Mouse (Mus musculus): ENCODE results near the gene 9530003J23Rik. TPM values are rescaled to one million over a fixed set of nuclear protein-coding genes. Genes with fewer than 3 reads are reported as not detected.
A peak's percentile ranks its signal among the peaks of the same experiment; 100 is the strongest.

9530003J23Rik gene
- polyA plus RNA-seq, 1 experiment from 2014 or later = not detected

DNA sequence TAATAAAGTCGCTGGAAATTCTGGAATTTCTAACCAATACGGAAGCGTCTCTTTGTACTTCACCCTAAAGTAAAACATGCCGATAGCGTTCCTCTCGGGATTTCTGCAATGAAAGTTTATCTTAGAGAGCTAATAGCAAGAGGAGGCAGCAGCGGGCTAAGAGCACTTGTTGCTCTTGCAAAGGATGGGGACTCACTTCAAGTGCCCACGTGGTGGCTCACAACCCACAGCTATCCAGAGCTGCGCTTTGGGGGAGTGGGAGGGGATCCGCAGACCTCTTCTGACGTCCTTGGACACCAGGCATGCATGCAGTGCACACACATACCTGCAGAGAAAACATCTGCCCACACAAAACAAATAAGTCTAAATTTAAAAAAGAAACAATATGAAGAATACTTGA is 2.6 kb downstream of the 9530003J23Rik start:
- no peak for ATAC-seq (ENCODE audit: low read depth)
- Histone ChIP-seq H3K27me3 (ENCODE audit: control insufficient read depth, insufficient read depth, low read depth, low read length) (no peaks in the 10 kb centered on the region), H3K4me1 (ENCODE audit: control insufficient read depth, low read depth, low read length) (no peaks in the 10 kb centered on the region), H3K4me2 (ENCODE audit: low read depth, low read length) (no peak overlapping the region), H3K27ac (ENCODE audit: low read length) (no peak overlapping the region), H3K4me3 (ENCODE audit: low read depth, low read length) (no peak overlapping the region), H3K9ac (ENCODE audit: low read depth, low read length) (no peak overlapping the region), H3K36me3 (ENCODE audit: control insufficient read depth, insufficient read depth) (no peaks in the 10 kb centered on the region), H3K9me3 (replicated peaks; ENCODE audit: control insufficient read depth, low read length) (no peaks in the 10 kb centered on the region)
- WGBS (ENCODE audit: insufficient replicate concordance) = 53% methylated on average over 11 of the region's 11 CpGs

DNA sequence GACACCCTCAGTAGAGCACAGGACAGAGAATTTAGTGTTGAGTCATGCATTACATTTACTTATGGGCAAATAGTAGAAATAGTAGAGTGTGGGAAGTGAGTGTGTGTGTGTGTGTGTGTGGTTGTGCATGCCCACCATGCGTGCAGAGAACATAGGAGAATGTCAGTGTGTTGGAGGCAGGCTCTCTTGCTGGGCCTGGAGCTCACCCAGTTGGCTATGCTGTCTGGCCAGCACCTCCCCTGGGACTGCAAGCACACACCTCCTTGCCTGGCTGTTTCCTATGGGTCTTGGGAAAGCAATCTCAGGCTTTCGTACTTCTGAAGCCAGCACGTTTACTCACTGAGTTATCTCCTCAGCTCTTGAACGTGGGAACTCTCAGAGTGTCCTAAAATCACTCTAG is 3.7 kb downstream of the 9530003J23Rik start:
- Histone ChIP-seq H3K4me1 (ENCODE audit: control insufficient read depth, low read depth, low read length) (no peaks in the 10 kb centered on the region), H3K27ac (ENCODE audit: low read length) (no peak overlapping the region), H3K4me2 (ENCODE audit: low read depth, low read length) (no peak overlapping the region), H3K9ac (ENCODE audit: low read depth, low read length) (no peak overlapping the region), H3K27me3 (ENCODE audit: control insufficient read depth, insufficient read depth, low read depth, low read length) (no peaks in the 10 kb centered on the region), H3K4me3 (ENCODE audit: low read depth, low read length) (no peak overlapping the region), H3K36me3 (ENCODE audit: control insufficient read depth, insufficient read depth) (no peaks in the 10 kb centered on the region), H3K9me3 (replicated peaks; ENCODE audit: control insufficient read depth, low read length) (no peaks in the 10 kb centered on the region)
- no peak for ATAC-seq (ENCODE audit: low read depth)
- 51% methylated on average over 4 of the region's 4 CpGs for WGBS (ENCODE audit: insufficient replicate concordance)

DNA sequence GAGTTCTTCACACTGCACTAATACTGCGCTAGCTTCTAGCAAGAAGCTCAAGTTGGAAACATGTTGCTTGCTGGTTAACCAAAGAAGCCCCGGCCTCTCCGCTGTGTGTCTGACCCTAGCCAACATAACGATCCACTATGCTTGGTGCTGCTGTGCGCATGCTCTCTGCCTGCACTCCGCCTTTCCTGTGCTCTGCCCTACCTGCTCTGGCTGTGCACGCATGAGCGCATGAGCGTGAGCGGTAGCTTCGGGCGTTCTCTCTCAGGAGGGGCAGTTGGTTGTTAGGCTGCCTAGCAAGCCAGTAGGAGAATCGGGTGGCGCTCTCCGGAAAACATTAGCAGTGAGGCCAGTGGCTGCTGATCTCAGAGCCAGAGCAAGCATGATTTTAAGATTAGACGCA is 8.7 kb downstream of the 9530003J23Rik start:
- 68% methylated on average over 16 of the region's 16 CpGs for WGBS (ENCODE audit: insufficient replicate concordance)
- H3K4me2 ChIP-seq (ENCODE audit: low read depth, low read length) = no peak overlapping the region
- H3K36me3 ChIP-seq (ENCODE audit: control insufficient read depth, insufficient read depth) = no peaks in the 10 kb centered on the region
- H3K9ac ChIP-seq (ENCODE audit: low read depth, low read length) = no peak overlapping the region
- H3K9me3 ChIP-seq (replicated peaks; ENCODE audit: control insufficient read depth, low read length) = no peaks in the 10 kb centered on the region
- no peaks in the 10 kb centered on the region for H3K27me3 ChIP-seq (ENCODE audit: control insufficient read depth, insufficient read depth, low read depth, low read length)
- H3K4me3 ChIP-seq (ENCODE audit: low read depth, low read length) = no peak overlapping the region
- peaks cover 3% of the 10 kb centered on the region for H3K4me1 ChIP-seq (ENCODE audit: control insufficient read depth, low read depth, low read length)
- no peak overlapping the region for H3K27ac ChIP-seq (ENCODE audit: low read length)
- ATAC-seq (ENCODE audit: low read depth) = peak; percentile 53

DNA sequence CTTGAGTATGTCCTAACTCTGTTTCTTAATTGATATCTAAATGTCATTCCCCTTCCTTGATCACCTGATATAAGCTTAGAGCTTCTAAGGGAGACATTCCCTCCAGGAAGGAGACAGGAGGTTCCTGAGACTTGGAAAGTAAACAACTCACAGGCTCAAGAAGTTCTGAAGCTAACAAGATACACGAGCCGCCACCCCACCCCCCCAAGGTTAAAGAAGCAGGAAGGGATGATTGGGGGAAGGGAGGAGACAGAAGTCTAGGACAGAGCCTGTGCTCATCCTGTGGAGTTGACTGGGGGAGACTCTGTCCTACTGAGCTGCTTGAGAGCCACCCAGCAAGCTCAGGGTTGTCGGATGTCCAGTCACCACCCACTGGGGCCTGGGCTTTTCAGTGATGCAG is 12.5 kb downstream of the 9530003J23Rik start:
- no peak for ATAC-seq (ENCODE audit: low read depth)
- Histone ChIP-seq H3K27ac (ENCODE audit: low read length) (no peak overlapping the region), H3K27me3 (ENCODE audit: control insufficient read depth, insufficient read depth, low read depth, low read length) (no peaks in the 10 kb centered on the region), H3K4me1 (ENCODE audit: control insufficient read depth, low read depth, low read length) (peaks cover 16% of the 10 kb centered on the region), H3K9ac (ENCODE audit: low read depth, low read length) (no peak overlapping the region), H3K4me2 (ENCODE audit: low read depth, low read length) (no peak overlapping the region), H3K9me3 (replicated peaks; ENCODE audit: control insufficient read depth, low read length) (no peaks in the 10 kb centered on the region), H3K36me3 (ENCODE audit: control insufficient read depth, insufficient read depth) (peaks cover 10% of the 10 kb centered on the region), H3K4me3 (ENCODE audit: low read depth, low read length) (no peak overlapping the region)
- WGBS (ENCODE audit: insufficient replicate concordance) = 54% methylated on average over 3 of the region's 3 CpGs

DNA sequence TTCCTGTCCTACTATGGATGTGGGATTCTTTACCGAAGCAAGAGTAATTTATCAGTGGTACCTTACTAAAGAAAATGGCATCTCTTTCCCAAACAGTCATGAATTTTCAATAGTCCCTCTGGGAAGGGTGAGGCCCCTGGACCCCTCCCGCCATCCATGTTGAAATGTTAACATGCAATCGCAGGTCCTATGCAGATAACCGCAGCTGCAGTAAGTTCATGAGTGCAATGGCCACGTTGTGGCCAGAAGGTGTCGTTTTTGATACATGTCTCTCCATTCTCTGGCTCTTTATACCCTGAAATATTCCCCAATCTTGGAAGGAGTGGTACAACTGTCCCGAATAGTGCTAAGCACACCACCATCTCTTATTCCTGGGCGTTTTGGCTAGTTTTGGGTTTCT is 13.4 kb downstream of the 9530003J23Rik start:
- Histone ChIP-seq H3K9me3 (replicated peaks; ENCODE audit: control insufficient read depth, low read length) (no peaks in the 10 kb centered on the region), H3K36me3 (ENCODE audit: control insufficient read depth, insufficient read depth) (peaks cover 13% of the 10 kb centered on the region), H3K4me1 (ENCODE audit: control insufficient read depth, low read depth, low read length) (peaks cover 16% of the 10 kb centered on the region), H3K9ac (ENCODE audit: low read depth, low read length) (no peak overlapping the region; the same call in 1 of the 2 replicates), H3K4me3 (ENCODE audit: low read depth, low read length) (peak overlapping the region; percentile 88), H3K27ac (ENCODE audit: low read length) (no peak overlapping the region), H3K4me2 (ENCODE audit: low read depth, low read length) (peak overlapping the region; percentile 92), H3K27me3 (ENCODE audit: control insufficient read depth, insufficient read depth, low read depth, low read length) (no peaks in the 10 kb centered on the region)
- 43% methylated on average over 8 of the region's 8 CpGs for WGBS (ENCODE audit: insufficient replicate concordance)
- no peak for ATAC-seq (ENCODE audit: low read depth)

DNA sequence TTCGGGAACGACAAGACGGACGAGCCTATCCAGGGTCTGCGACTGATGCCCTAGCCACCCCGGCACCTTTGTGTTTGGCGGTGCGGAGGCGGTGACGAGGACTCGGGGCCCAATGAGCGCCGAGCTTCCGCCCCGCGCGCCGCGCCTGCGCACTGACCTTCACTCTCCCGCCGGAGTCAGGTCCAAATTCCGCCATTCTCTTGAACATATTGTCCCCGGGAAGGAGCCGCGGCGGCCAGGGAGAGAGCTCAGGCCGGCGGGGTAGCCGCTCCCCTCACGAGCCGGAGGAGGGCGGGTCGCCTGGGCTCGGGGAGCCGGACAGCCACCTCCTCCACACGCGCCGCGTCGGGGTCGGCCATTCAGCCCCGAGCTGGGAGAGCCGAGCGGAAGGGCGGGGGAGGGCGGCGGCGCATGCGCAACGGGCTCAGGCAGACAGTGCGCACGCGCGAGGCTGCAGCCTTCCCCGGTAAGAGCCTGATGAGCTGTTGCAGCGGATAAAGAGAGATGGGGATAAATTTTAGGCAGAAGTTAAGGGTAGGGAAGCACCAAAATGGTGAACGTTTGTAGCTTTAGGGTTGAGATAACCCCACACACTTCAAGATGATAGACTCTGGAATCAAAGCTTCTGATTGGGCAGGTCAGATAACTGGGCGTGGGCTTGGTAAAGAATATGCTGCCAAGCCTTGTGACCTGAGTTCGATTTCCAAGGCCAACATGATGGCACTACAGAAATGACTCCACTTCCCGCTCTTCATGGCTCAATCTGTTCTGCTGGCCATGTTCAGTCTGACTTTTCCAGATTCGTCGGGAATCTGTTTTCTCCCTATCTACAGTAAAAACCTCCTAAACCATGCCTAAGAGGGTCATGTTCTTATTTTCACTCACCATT is 14.2 kb downstream of the 9530003J23Rik start, which contains the start of gene Yeats4:
Yeats4 (minus strand) TSS at position 406 of the 889 bp plus-strand sequence.
- Histone ChIP-seq H3K9ac (ENCODE audit: low read depth, low read length) (peak within 1 kb of the TSS; percentile 98), H3K27ac (ENCODE audit: low read length) (peak within 1 kb of the TSS; percentile 96), H3K36me3 (ENCODE audit: control insufficient read depth, insufficient read depth) (peaks cover 20% of the 10 kb centered on the region), H3K4me3 (ENCODE audit: low read depth, low read length) (peak within 1 kb of the TSS; percentile 88), H3K4me2 (ENCODE audit: low read depth, low read length) (peak within 1 kb of the TSS; percentile 92), H3K27me3 (ENCODE audit: control insufficient read depth, insufficient read depth, low read depth, low read length) (no peaks in the 10 kb centered on the region), H3K4me1 (ENCODE audit: control insufficient read depth, low read depth, low read length) (peaks cover 16% of the 10 kb centered on the region), H3K9me3 (replicated peaks; ENCODE audit: control insufficient read depth, low read length) (no peaks in the 10 kb centered on the region)
- WGBS (ENCODE audit: insufficient replicate concordance) = 1% methylated on average over 63 of the region's 63 CpGs
- ATAC-seq (ENCODE audit: low read depth) = peak; percentile 97

DNA sequence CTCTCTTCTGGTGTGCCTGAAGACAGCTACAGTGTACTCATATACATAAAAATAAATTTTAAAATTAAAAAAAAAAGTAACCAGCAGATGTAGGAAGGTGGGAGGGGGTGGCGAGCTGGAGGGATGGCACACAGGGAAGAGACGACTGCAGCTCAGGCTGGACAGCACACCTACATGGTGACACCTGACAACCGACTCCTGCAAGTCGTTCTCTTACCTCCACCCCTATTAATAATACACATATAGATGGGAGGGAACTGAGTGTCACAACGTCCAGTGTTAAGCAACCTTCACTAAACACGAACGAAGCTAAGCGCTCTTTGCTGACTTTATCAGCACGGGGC is 14.8 kb downstream of the 9530003J23Rik start:
- ATAC-seq (ENCODE audit: low read depth) = no peak; the same call in 1 of the 2 replicates
- Histone ChIP-seq H3K4me3 (ENCODE audit: low read depth, low read length) (peak overlapping the region; percentile 88), H3K27ac (ENCODE audit: low read length) (peak overlapping the region; percentile 96), H3K4me2 (ENCODE audit: low read depth, low read length) (peak overlapping the region; percentile 92), H3K9me3 (replicated peaks; ENCODE audit: control insufficient read depth, low read length) (no peaks in the 10 kb centered on the region), H3K36me3 (ENCODE audit: control insufficient read depth, insufficient read depth) (peaks cover 22% of the 10 kb centered on the region), H3K9ac (ENCODE audit: low read depth, low read length) (peak overlapping the region; percentile 98), H3K27me3 (ENCODE audit: control insufficient read depth, insufficient read depth, low read depth, low read length) (no peaks in the 10 kb centered on the region), H3K4me1 (ENCODE audit: control insufficient read depth, low read depth, low read length) (peaks cover 16% of the 10 kb centered on the region)
- 0% methylated on average over 9 of the region's 9 CpGs for WGBS (ENCODE audit: insufficient replicate concordance)

DNA sequence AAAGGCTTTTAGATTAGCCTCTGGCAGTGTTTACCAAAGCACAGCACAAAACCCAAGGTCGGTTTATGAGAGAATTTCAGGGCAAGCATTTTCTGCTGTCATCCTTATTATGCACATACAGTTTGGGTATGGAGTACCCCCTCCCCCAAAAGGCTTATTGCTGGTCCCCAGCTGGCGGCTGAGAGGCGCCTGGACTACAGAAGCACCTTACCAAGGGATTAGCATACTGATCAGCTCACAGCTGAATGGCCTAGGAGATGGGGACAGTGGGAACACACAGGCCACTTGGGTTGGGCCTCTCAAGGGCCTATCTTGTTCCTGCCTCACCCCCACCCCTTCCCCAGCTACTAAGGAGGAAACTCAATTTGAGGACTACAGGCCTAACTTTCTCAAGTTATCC is 15.7 kb downstream of the 9530003J23Rik start:
- Histone ChIP-seq H3K4me1 (ENCODE audit: control insufficient read depth, low read depth, low read length) (peaks cover 16% of the 10 kb centered on the region), H3K4me3 (ENCODE audit: low read depth, low read length) (no peak overlapping the region)
- 75% methylated on average over 3 of the region's 3 CpGs for WGBS (ENCODE audit: insufficient replicate concordance)

DNA sequence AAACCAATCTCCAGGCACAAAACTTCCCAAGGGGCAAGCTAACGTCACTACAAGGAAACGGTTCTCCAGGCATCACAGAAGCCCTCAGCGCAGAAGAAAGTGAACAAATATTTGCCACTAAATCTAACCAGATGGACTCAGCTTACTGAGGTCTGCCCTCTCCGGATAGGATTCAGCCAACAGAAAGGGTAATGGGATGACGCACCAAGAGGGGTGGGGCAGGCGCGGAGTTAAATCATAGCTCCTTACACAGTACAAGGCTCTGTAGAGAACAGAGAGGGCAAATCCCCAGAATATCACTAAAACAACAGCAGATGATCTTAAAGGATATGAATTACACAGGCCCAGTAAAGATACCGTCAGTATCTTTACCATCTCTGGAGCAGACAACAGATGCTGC is 20.2 kb downstream of the 9530003J23Rik start:
- Histone ChIP-seq H3K4me3 (ENCODE audit: low read depth, low read length) (no peak overlapping the region), H3K4me2 (ENCODE audit: low read depth, low read length) (no peak overlapping the region), H3K36me3 (ENCODE audit: control insufficient read depth, insufficient read depth) (peaks cover 65% of the 10 kb centered on the region), H3K9me3 (replicated peaks; ENCODE audit: control insufficient read depth, low read length) (no peaks in the 10 kb centered on the region), H3K9ac (ENCODE audit: low read depth, low read length) (no peak overlapping the region), H3K27me3 (ENCODE audit: control insufficient read depth, insufficient read depth, low read depth, low read length) (no peaks in the 10 kb centered on the region), H3K4me1 (ENCODE audit: control insufficient read depth, low read depth, low read length) (peaks cover 13% of the 10 kb centered on the region), H3K27ac (ENCODE audit: low read length) (no peak overlapping the region)
- no peak for ATAC-seq (ENCODE audit: low read depth)
- 86% methylated on average over 8 of the region's 8 CpGs for WGBS (ENCODE audit: insufficient replicate concordance)

More for the DNA sequence above, 15.7 kb downstream of the 9530003J23Rik start:
- Histone ChIP-seq H3K9me3 (replicated peaks; ENCODE audit: control insufficient read depth, low read length) (no peaks in the 10 kb centered on the region), H3K27ac (ENCODE audit: low read length) (no peak overlapping the region), H3K4me2 (ENCODE audit: low read depth, low read length) (peak overlapping the region; percentile 92), H3K36me3 (ENCODE audit: control insufficient read depth, insufficient read depth) (peaks cover 31% of the 10 kb centered on the region), H3K27me3 (ENCODE audit: control insufficient read depth, insufficient read depth, low read depth, low read length) (no peaks in the 10 kb centered on the region), H3K9ac (ENCODE audit: low read depth, low read length) (no peak overlapping the region)
- no peak for ATAC-seq (ENCODE audit: low read depth)
